Mouse (Mus musculus): ENCODE results near the gene Tomm34. TPM values are rescaled to one million over a fixed set of nuclear protein-coding genes. Genes with fewer than 3 reads are reported as not detected.

Gene Tomm34
- polyA plus RNA-seq, 1 experiment from 2014 or later, result 48.3 TPM

GRCm38 (mm10) chr2:164102366-164102765 is 31.4 kb upstream of the Tomm34 start:
- DNase-seq (ENCODE audit: low spot score) (no peak), ATAC-seq (ENCODE audit: low FRiP score) (no peak)
- Histone ChIP-seq H3K9me3 (ENCODE audit: control insufficient read depth, low read length) (no peaks in the 10 kb centered on the region), H3K4me3 (replicated peaks; ENCODE audit: low read length) (no peak overlapping the region), H3K27me3 (ENCODE audit: control insufficient read depth, insufficient read depth, low read length) (no peaks in the 10 kb centered on the region), H3K9ac (no peak overlapping the region), H3K36me3 (replicated peaks; ENCODE audit: control insufficient read depth, insufficient read depth) (peaks cover 72% of the 10 kb centered on the region), H3K4me2 (replicated peaks) (no peak overlapping the region), H3K4me1 (replicated peaks; ENCODE audit: control insufficient read depth, insufficient read depth, low read length) (no peaks in the 10 kb centered on the region), H3K27ac (no peak overlapping the region)
- WGBS, result 95% methylated on average over 3 of the region's 3 CpGs

DNA sequence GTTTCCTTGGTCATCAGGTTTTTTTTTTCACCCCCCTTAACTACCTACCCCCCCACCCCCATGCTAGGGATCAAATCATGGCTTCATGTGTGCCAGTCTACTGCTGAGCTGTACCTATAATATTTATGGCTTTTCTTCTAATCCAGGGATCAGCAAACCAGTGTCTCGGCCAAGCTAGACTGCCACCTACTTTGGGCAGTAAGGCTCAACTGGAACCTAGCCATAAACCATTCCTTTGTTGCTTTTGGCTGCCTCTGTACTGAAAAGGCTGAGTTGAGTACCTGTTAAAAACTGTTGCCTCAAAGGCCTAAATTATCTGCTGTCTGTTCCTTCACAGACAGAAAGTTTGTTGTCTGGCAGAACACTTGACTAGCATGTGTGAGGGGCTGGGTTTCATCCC is 31.0 kb upstream of the Tomm34 start:
- H3K4me3 ChIP-seq (replicated peaks; ENCODE audit: low read length), result no peak overlapping the region
- no peaks in the 10 kb centered on the region for H3K4me1 ChIP-seq (replicated peaks; ENCODE audit: control insufficient read depth, insufficient read depth, low read length)
- no peak overlapping the region for H3K9ac ChIP-seq
- no peak overlapping the region for H3K27ac ChIP-seq
- WGBS, result 90% methylated on average over 1 of the region's 1 CpGs
- no peak overlapping the region for H3K4me2 ChIP-seq (replicated peaks)
- no peak for ATAC-seq (ENCODE audit: low FRiP score)
- no peaks in the 10 kb centered on the region for H3K27me3 ChIP-seq (ENCODE audit: control insufficient read depth, insufficient read depth, low read length)
- no peak for DNase-seq (ENCODE audit: low spot score)
- no peaks in the 10 kb centered on the region for H3K9me3 ChIP-seq (ENCODE audit: control insufficient read depth, low read length)
- peaks cover 69% of the 10 kb centered on the region for H3K36me3 ChIP-seq (replicated peaks; ENCODE audit: control insufficient read depth, insufficient read depth)

DNA sequence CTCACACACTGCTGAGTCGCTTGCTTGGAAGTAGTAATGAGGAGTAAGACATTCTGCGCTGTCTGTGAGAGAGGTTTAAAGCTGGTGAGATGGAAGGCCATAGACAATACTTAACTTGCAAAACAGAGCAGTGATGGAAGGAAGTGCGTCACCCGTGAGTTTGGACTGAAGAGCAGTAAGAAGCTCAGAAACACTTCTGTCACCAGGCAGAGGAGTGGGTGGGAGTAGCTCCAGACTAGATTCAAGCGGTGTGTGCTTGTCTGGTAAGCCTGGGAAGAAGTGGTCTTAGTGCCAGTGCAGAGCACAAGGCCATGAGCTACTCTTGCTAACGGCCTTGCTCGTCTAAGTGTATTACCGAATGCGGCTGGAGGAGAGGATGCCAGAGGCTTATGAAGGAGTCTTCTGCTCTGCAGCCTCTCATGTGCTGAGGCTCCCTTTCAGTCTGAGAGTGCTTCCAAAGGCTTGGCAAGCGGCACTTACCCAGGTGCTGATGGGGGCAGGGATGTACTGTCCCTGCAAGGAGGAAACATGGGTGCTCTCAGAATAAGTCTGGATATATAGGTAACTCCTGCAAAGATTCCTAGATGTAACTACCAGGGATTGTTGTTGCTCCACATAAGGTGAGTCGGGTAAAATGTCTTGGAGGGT is 27.8 kb upstream of the Tomm34 start:
- Histone ChIP-seq H3K4me1 (replicated peaks; ENCODE audit: control insufficient read depth, insufficient read depth, low read length) (no peaks in the 10 kb centered on the region), H3K9ac (no peak overlapping the region), H3K4me2 (replicated peaks) (no peak overlapping the region), H3K4me3 (replicated peaks; ENCODE audit: low read length) (no peak overlapping the region), H3K36me3 (replicated peaks; ENCODE audit: control insufficient read depth, insufficient read depth) (peaks cover 69% of the 10 kb centered on the region), H3K27ac (no peak overlapping the region), H3K9me3 (ENCODE audit: control insufficient read depth, low read length) (no peaks in the 10 kb centered on the region), H3K27me3 (ENCODE audit: control insufficient read depth, insufficient read depth, low read length) (no peaks in the 10 kb centered on the region)
- ATAC-seq (ENCODE audit: low FRiP score) (no peak), DNase-seq (ENCODE audit: low spot score) (no peak)
- WGBS, result 95% methylated on average over 11 of the region's 11 CpGs

DNA sequence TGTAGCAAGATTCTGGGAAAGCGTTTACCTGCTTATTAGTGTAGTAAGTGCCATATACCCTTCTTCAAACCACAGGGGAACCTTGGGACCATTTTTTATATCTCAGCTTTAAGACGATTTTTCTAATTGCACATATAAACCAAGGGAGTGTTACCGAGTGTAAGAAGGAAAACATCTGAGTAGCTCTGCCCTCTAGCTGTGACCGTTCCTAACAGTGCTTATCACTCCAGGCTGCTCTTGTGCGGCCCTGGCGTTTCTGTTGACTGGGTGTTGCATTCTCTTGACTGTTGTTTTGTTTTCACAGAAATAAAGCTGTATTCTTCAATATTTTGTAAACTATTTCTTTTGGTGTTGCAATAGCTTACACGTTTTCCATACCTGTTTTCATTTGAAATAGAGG is 23.2 kb upstream of the Tomm34 start:
- 91% methylated on average over 7 of the region's 7 CpGs for WGBS

DNA sequence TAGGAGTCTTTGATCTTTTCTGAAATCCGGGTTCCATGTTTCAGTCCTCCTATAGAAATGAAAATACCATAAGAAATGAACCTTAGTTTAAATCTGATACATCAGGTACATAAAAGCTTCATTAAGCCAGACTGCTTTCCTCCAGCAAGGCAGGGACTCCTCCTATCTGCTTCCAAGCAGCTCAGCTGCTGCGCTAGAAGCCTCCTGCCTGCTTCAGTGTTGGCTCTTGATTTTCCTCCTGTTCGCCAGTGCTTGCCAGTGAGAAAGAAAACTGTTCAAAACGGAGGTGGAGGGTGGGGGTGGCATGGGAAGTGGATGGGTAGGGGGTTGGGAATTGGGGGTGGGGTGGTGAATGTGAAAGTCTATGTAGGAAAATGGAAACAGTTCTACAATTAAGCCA is 18.5 kb upstream of the Tomm34 start:
- Histone ChIP-seq H3K9me3 (ENCODE audit: control insufficient read depth, low read length) (no peaks in the 10 kb centered on the region), H3K4me1 (replicated peaks; ENCODE audit: control insufficient read depth, insufficient read depth, low read length) (no peaks in the 10 kb centered on the region), H3K36me3 (replicated peaks; ENCODE audit: control insufficient read depth, insufficient read depth) (peaks cover 75% of the 10 kb centered on the region), H3K27ac (no peak overlapping the region), H3K4me3 (replicated peaks; ENCODE audit: low read length) (no peak overlapping the region), H3K27me3 (ENCODE audit: control insufficient read depth, insufficient read depth, low read length) (no peaks in the 10 kb centered on the region), H3K9ac (no peak overlapping the region), H3K4me2 (replicated peaks) (no peak overlapping the region)
- ATAC-seq (ENCODE audit: low FRiP score), result no peak
- DNase-seq (ENCODE audit: low spot score), result no peak
- WGBS, result 87% methylated on average over 4 of the region's 4 CpGs

More for the DNA sequence above, 23.2 kb upstream of the Tomm34 start:
- Histone ChIP-seq H3K27me3 (ENCODE audit: control insufficient read depth, insufficient read depth, low read length) (no peaks in the 10 kb centered on the region), H3K4me1 (replicated peaks; ENCODE audit: control insufficient read depth, insufficient read depth, low read length) (no peaks in the 10 kb centered on the region), H3K9me3 (ENCODE audit: control insufficient read depth, low read length) (no peaks in the 10 kb centered on the region), H3K36me3 (replicated peaks; ENCODE audit: control insufficient read depth, insufficient read depth) (peaks cover 66% of the 10 kb centered on the region), H3K4me3 (replicated peaks; ENCODE audit: low read length) (no peak overlapping the region), H3K4me2 (replicated peaks) (no peak overlapping the region), H3K9ac (no peak overlapping the region), H3K27ac (no peak overlapping the region)
- ATAC-seq (ENCODE audit: low FRiP score) (no peak), DNase-seq (ENCODE audit: low spot score) (no peak)

- no peak for DNase-seq (ENCODE audit: low spot score)
- ATAC-seq (ENCODE audit: low FRiP score), result no peak
- H3K9me3 ChIP-seq (ENCODE audit: control insufficient read depth, low read length), result no peaks in the 10 kb centered on the region
- no peak overlapping the region for H3K4me3 ChIP-seq (replicated peaks; ENCODE audit: low read length)
- 90% methylated on average over 6 of the region's 6 CpGs for WGBS
- H3K9ac ChIP-seq, result no peak overlapping the region
- no peak overlapping the region for H3K27ac ChIP-seq
- no peaks in the 10 kb centered on the region for H3K27me3 ChIP-seq (ENCODE audit: control insufficient read depth, insufficient read depth, low read length)
- no peak overlapping the region for H3K4me2 ChIP-seq (replicated peaks)
- H3K4me1 ChIP-seq (replicated peaks; ENCODE audit: control insufficient read depth, insufficient read depth, low read length), result no peaks in the 10 kb centered on the region
- peaks cover 91% of the 10 kb centered on the region for H3K36me3 ChIP-seq (replicated peaks; ENCODE audit: control insufficient read depth, insufficient read depth)
These were observed 16.5 kb upstream of the Tomm34 start for GRCm38 (mm10) chr2:164087416-164088017.

DNA sequence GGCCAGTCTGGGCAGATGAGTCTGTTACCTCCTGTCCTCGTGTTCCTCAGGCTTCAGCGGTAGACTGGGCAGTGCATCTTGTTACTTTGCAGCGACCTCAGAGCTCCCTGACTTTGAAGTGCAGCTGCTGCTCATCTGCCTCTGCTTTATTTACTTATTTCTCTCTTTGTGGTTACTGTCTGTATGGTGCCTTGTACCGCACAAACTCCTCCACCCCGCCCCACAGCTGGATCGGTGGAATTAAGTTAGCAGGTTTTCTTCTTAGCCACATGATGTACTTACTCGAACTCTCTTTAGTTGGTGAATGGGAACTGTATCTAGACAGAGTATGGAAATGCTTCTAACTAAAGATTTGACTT is 13.4 kb upstream of the Tomm34 start:
- Histone ChIP-seq H3K9me3 (ENCODE audit: control insufficient read depth, low read length) (no peaks in the 10 kb centered on the region), H3K4me1 (replicated peaks; ENCODE audit: control insufficient read depth, insufficient read depth, low read length) (no peaks in the 10 kb centered on the region), H3K4me2 (replicated peaks) (no peak overlapping the region), H3K27me3 (ENCODE audit: control insufficient read depth, insufficient read depth, low read length) (no peaks in the 10 kb centered on the region), H3K4me3 (replicated peaks; ENCODE audit: low read length) (no peak overlapping the region), H3K36me3 (replicated peaks; ENCODE audit: control insufficient read depth, insufficient read depth) (peaks cover 99% of the 10 kb centered on the region), H3K27ac (no peak overlapping the region), H3K9ac (no peak overlapping the region)
- WGBS, result 88% methylated on average over 7 of the region's 7 CpGs
- no peak for ATAC-seq (ENCODE audit: low FRiP score)
- DNase-seq (ENCODE audit: low spot score), result no peak

DNA sequence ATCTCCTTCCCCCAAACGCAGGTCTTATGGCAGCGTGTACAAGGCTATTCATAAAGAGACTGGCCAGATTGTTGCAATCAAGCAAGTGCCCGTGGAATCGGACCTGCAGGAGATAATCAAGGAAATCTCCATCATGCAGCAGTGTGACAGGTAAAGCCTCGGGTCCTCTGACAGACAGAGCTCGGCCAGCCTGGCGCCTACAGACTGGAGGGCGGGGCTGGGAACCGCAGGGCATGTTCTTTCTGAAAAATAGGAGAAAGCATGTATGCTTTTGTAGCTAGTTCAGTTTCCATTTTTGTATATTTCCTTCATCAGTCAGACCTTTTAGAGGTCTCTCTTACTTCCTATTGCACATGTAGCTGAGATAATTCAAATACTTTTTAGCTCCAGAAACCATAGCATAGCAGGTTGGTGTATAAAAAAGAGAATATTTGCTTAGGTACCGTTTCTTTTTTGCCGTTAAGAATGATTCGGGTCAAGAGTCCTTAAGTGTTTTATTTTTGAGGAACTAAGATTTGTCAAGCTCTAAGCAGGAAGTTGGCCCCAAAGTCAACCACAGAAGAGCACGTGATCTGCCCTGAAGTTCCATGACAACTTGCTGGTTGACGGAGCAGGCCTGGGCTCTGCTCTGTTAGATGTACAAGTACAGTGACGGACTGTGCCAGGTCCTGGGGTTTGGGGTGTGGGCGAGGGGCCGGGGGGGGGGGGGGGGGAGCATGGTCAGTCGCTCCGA is 12.8 kb upstream of the Tomm34 start:
- ATAC-seq (ENCODE audit: low FRiP score), result no peak
- H3K9ac ChIP-seq, result no peak overlapping the region
- H3K4me1 ChIP-seq (replicated peaks; ENCODE audit: control insufficient read depth, insufficient read depth, low read length), result no peaks in the 10 kb centered on the region
- no peak for DNase-seq (ENCODE audit: low spot score)
- H3K4me3 ChIP-seq (replicated peaks; ENCODE audit: low read length), result no peak overlapping the region
- H3K4me2 ChIP-seq (replicated peaks), result no peak overlapping the region
- WGBS, result 94% methylated on average over 19 of the region's 19 CpGs
- H3K27me3 ChIP-seq (ENCODE audit: control insufficient read depth, insufficient read depth, low read length), result no peaks in the 10 kb centered on the region
- no peaks in the 10 kb centered on the region for H3K9me3 ChIP-seq (ENCODE audit: control insufficient read depth, low read length)
- H3K27ac ChIP-seq, result no peak overlapping the region
- H3K36me3 ChIP-seq (replicated peaks; ENCODE audit: control insufficient read depth, insufficient read depth), result peaks cover 94% of the 10 kb centered on the region

- Histone ChIP-seq H3K4me3 (replicated peaks; ENCODE audit: low read length) (no peak overlapping the region), H3K4me1 (replicated peaks; ENCODE audit: control insufficient read depth, insufficient read depth, low read length) (no peaks in the 10 kb centered on the region), H3K27me3 (ENCODE audit: control insufficient read depth, insufficient read depth, low read length) (no peaks in the 10 kb centered on the region), H3K9me3 (ENCODE audit: control insufficient read depth, low read length) (no peaks in the 10 kb centered on the region), H3K9ac (no peak overlapping the region), H3K4me2 (replicated peaks) (no peak overlapping the region), H3K27ac (no peak overlapping the region), H3K36me3 (replicated peaks; ENCODE audit: control insufficient read depth, insufficient read depth) (peaks cover 78% of the 10 kb centered on the region)
- DNase-seq (ENCODE audit: low spot score) (no peak), ATAC-seq (ENCODE audit: low FRiP score) (no peak)
- WGBS, result 94% methylated on average over 10 of the region's 10 CpGs
These were observed 11.2 kb upstream of the Tomm34 start for GRCm38 (mm10) chr2:164082175-164082574.
